Mouse (Mus musculus): Measurements from ENCODE around the gene Enpp1.

Gene Enpp1

DNA sequence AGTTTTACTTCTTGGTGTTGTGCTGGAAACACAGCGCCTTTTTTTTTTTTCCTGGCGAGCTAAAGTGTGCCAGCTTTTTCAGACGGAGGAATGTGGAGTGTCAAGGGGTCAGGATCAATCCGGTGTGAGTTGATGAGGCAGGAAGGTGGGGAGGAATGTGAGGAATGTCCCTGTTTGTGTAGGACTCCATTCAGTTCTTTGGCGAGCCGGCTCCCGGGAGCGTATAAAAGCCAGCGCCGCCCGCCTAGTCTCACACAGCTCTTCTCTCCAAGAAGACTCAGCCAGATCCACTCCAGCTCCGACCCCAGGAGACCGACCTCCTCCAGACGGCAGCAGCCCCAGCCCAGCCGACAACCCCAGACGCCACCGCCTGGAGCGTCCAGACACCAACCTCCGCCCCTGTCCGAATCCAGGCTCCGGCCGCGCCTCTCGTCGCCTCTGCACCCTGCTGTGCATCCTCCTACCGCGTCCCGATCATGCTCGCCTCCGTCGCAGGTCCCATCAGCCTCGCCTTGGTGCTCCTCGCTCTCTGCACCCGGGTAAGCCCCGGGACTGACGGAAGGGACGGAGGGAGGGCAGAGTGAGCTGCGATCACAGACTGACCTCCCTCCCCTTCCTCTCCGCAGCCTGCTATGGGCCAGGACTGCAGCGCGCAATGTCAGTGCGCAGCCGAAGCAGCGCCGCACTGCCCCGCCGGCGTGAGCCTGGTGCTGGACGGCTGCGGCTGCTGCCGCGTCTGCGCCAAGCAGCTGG lies 116.5 kb downstream of the Enpp1 start, which contains the start of gene Ccn2:
Gene Ccn2, plus strand, starts transcription at position 193 of the 753 bp plus-strand sequence.
- peak; percentile 89 for DNase-seq

DNA sequence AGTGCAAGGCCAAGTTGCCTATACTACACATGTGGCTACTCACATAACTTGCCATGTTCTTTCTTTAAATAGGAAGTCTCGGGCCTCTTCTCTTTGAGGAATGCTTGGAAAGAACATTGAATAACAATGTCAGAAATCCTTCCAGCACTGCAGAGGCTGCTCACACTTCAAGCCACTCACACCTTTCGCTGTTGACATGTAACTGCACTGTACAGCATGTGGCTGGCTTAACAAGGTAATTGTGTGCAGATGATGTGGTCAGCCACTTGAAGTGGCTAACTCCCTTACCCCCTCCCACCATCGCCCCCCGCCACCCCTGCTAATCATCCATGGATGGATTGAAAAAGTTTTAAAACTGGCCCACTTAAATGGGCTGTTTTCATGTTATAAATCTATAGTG lies 118.4 kb downstream of the Enpp1 start:
- no peak for DNase-seq

DNA sequence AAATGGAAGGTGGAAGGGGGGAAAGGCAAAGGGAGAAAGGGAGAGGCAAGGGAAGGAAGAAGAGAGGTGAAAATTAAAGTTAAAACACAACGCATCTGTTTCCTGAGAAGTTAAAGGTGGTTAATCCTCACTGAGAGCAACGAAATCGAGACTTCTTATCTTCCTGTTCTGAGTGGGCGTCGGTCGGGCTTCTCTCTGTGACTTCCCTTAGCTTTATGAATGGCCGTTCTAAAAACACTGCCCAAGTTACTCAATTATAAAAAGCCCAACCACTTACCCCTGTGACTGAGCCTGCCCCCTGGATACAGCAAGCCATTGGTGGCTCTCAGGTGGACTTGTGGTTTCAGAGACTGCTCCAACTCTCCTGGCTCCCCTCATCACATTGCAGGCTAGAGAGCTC lies 119.0 kb downstream of the Enpp1 start:
- DNase-seq: no peak

DNA sequence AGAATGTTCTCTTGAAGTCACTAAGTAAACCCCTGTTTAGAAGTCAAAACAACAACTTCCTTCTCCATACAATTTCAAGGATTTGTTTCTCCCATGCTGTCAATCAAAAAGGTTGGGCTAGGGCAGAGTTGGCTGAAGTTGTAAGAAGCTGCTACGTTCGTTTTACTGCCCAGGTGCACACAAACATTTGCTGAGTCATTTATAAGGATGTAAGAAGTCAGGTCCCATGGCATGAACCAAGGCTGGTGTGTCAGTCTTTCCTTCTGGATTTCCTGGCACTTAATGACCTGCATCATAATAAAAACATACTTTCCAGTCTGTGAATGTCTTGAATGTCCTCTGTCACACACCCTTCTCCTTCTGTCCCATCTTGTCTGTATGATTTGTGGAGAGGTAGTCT lies 119.6 kb downstream of the Enpp1 start:
- no peak for DNase-seq

DNA sequence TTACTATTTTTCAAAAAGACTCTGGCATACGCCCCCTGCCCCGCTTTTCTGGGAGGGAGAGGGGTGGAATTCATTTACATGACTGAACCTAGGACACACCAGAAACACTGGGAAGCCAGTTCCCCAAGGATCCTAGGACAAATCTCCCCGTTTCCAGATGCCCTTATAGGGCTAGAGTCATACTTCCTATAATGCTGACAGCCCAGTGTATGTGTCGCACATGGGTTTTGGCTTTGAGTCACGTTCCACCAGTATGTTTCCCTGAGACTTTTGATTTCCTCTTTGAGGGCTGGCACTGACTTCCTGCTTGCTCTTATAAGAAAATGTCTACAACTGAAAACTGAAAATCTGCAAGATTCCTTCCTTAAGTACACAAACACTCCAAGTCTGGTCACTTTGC lies 120.2 kb downstream of the Enpp1 start:
- no peak for DNase-seq

DNA sequence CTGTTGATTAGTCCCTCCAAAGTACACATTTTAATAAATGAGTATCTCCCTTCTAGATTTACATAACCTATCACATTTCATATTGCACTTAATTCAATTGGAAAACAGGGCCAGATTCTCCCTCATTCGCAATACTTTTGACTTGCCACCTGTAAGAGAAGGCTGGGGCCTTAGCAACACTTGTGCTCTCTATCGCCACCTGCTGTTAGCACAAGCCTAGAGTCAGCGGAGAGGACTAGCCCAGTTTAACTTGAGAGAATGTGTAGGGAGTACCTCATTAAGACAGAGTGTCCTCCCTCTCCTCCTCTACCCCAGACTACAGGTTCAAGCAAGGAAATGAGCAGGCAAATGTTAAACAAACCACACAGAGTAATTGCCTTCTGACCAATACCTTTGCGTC lies 120.8 kb downstream of the Enpp1 start:
- DNase-seq: peak; percentile 68

DNA sequence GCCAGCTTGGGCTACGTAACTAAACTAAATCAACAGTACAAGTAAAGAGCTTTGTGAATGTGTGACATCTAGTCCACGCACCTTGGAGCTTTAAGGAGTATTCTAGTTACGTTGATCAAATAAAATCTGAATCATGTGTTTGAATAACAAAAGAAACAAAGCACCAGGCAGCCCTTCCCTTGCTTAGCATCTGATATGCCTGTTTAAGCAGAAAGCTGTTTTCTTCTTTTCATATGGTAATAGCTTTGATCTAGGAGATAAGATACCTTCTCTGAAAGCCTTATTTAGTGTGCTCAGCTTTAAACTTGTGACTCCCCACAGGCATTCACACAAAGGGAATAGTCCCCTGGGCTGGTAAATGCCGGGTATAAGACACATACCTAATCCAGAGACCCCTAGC lies 121.4 kb downstream of the Enpp1 start:
- DNase-seq: no peak

DNA sequence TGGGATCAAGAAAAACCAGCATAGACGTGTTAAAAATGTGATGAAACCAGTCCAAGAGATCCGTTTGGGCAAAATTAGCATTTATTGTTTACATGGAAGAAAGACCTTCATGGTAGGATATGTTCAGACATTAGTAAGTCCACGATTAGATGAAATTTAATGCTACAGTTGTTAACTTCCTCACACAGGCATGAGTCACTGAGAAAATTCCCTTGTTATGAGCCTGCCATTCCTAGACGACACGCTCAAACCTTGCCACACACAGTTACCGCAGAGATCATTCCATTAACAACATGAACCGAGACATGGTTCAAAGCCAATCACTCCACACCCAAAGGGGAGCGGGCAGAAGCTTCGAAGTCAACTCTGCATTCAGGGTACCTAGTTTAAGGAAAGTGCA lies 122.7 kb downstream of the Enpp1 start:
- DNase-seq: no peak

DNA sequence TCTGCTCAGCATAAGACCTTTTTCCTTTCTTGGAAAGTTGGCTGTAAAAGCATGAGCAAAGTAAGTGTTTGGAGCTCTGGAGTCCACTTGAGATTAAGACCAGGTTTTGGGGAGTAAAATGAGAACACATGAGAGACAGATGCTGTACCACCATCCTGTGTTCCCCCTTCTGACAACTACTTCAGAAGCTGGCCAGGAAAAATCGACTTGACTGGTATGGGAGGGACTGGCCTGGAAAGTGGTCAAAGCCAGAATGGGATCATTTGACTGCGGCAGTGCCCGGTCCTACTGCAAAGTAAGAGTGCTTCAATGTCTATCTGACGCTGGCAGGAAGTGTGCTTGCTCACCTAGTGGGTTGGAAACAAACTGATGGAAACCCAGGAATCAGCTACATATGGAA lies 123.1 kb downstream of the Enpp1 start:
- DNase-seq: no peak
